ENCODE assay signal across 8 mouse cellular contexts in the genomic region with DNA sequence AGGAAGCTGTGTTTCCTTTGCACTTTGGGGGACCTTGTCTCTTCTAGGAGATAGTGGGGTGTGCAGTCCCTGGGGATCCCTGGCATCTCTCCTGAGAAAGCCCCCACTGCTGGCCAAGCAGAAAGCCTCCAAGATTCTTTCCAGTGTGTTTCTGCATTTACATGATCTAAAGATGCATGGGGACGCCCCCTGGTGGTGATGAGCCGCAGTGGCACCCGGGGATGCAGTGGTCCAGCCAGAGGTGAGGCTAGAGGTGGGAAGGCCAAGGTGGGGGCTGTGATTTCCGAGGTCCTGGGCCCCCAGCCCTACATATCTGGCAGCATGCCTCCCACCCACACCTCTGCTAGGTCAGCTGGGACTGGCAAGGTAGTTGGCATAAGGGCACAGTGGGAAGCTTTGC. TPM values are rescaled to one million over a fixed set of nuclear protein-coding genes. Genes with fewer than 3 reads are reported as not detected.
DNase-seq lines count a peak whose midpoint lies in the region; ATAC-seq and TF ChIP-seq lines count a peak whose summit lies in the region.

No protein-coding gene starts in this region.

- H3K79me3 ChIP-seq in C2C12 (ENCODE audit: low read depth) = no peaks in the 10 kb centered on the region

- peak; percentile 84 for TF ChIP-seq CTCF in C2C12 (IDR thresholded peaks at IDR 0.05; ENCODE audit: control insufficient read depth, insufficient read depth, insufficient read length)
- TF ChIP-seq CTCF in G1E (IDR thresholded peaks at IDR 0.05; ENCODE audit: low read depth, low read length) = peak; percentile 90
- peak; percentile 90 for TF ChIP-seq CTCF in cerebellum, adult 2 months (IDR thresholded peaks at IDR 0.05; ENCODE audit: borderline replicate concordance, insufficient read depth, low read depth, low read length)

- H3K4me3 ChIP-seq in C2C12 (ENCODE audit: insufficient read depth, poor library complexity, severe bottlenecking) = no peak overlapping the region
- no peak overlapping the region for H3K4me3 ChIP-seq in G1E (ENCODE audit: low read depth, low read length)
- no peak overlapping the region for H3K4me3 ChIP-seq in cerebellum, adult 2 months (replicated peaks; ENCODE audit: insufficient read depth, low read depth, low read length)

- peak; percentile 49 for DNase-seq in G1E (ENCODE audit: low spot score)
- DNase-seq in cerebellum, adult 2 months = peak; percentile 67 to 82
- DNase-seq in gastrocnemius, postnatal 10 days = peak; percentile 85
- peak; percentile 66 for DNase-seq in layer of hippocampus, adult 9-11 months
- DNase-seq in lung, postnatal 36 days = peak; percentile 86
- DNase-seq in spleen, adult 12 weeks (ENCODE audit: low spot score) = peak; percentile 58

- no peaks in the 10 kb centered on the region for H3K27me3 ChIP-seq in C2C12 (ENCODE audit: control insufficient read depth, insufficient read depth, insufficient read length)
- H3K27me3 ChIP-seq in G1E (ENCODE audit: insufficient read depth, low read length) = peaks cover 17% of the 10 kb centered on the region
- no peaks in the 10 kb centered on the region for H3K27me3 ChIP-seq in cerebellum, adult 2 months (ENCODE audit: control insufficient read depth, insufficient read depth, low read length)

- no peak overlapping the region for H3K27ac ChIP-seq in cerebellum, adult 2 months (ENCODE audit: insufficient read depth, low read length)

- H3K36me3 ChIP-seq in C2C12 (ENCODE audit: control insufficient read depth, insufficient read depth) (peaks cover 24% of the 10 kb centered on the region), G1E (replicated peaks) (no peaks in the 10 kb centered on the region)

- no peaks in the 10 kb centered on the region for H3K9me3 ChIP-seq in G1E (replicated peaks)

- no peak overlapping the region for H3ac ChIP-seq in C2C12 (ENCODE audit: control insufficient read depth, insufficient read length, low read depth)

- ATAC-seq in G1E (ENCODE audit: extremely low read depth, insufficient number of reproducible peaks, low FRiP score, poor library complexity, severe bottlenecking) = no peak
- ATAC-seq in activated CD4-positive, CD25-positive, alpha-beta regulatory T cell, adult 4 months = no peak

- no peak for TF ChIP-seq POLR2A in cerebellum, adult 2 months (IDR thresholded peaks at IDR 0.05; ENCODE audit: borderline replicate concordance, insufficient read depth, low read length)

- H3K79me2 ChIP-seq in C2C12 (ENCODE audit: control insufficient read depth, insufficient read depth) = no peaks in the 10 kb centered on the region

- WGBS in cerebellum, adult 2 months = 3% methylated on average over 4 of the region's 4 CpGs

- H3K4me1 ChIP-seq in G1E (ENCODE audit: insufficient read depth, low read depth, low read length) = no peaks in the 10 kb centered on the region
- no peaks in the 10 kb centered on the region for H3K4me1 ChIP-seq in cerebellum, adult 2 months (ENCODE audit: control insufficient read depth, insufficient read depth, low read length)

TF ChIP-seq in C2C12, 6 proteins besides CTCF, POLR2A, EP300 and RAD21:
- TF ChIP-seq USF1 (IDR thresholded peaks at IDR 0.05; ENCODE audit: low read depth) (no peak), MYOD1 (IDR thresholded peaks at IDR 0.05; ENCODE audit: control insufficient read depth, insufficient read length, low read depth) (no peak), MAX (IDR thresholded peaks at IDR 0.05) (no peak), MYOG (IDR thresholded peaks at IDR 0.05; ENCODE audit: control insufficient read depth, extremely low read depth, insufficient read length) (no peak), CEBPB (IDR thresholded peaks at IDR 0.05; ENCODE audit: low read depth) (no peak), FOSL1 (IDR thresholded peaks at IDR 0.05; ENCODE audit: insufficient read depth, low read length, poor library complexity, severe bottlenecking) (no peak)

RNA-seq across cellular contexts. Expression of a gene that starts 19.2 kb away (rescaled TPM):
- 4.1 TPM for polyA plus RNA-seq in C2C12 (2012; fragmentation: generic; extraction: Trizol)
- not detected in 2 replicates for total RNA-seq in G1E (2014; fragmentation: Nextera tagmentation)
- total RNA-seq in G1E (2017) = 0.06 and 0.16 TPM in 2 replicates
- polyA plus RNA-seq in G1E (2012) = 0.03 TPM in 1 of 2 replicates, not detected in the other
- 0.59 and 0.63 TPM in 2 replicates for polyA plus RNA-seq in cerebellum, adult 2 months (2012; rRNA removed)
- 10 to 100 TPM; 38.8 to 50.5 TPM for total RNA-seq in gastrocnemius, postnatal 10 days (2021)
- under 1 TPM; 0.48 to 0.53 TPM for polyA plus RNA-seq in activated CD4-positive, CD25-positive, alpha-beta regulatory T cell, adult 4 months (2017; shearing (Covaris generic))

RNA-seq across cellular contexts. Expression of a gene that starts 49.4 kb away (rescaled TPM):
- polyA plus RNA-seq in C2C12 (2012; fragmentation: generic; extraction: Trizol) = 58.6 TPM
- not detected in 2 replicates for total RNA-seq in G1E (2014; fragmentation: Nextera tagmentation)
- 0.05 TPM in 1 of 2 replicates, not detected in the other for total RNA-seq in G1E (2017)
- polyA plus RNA-seq in G1E (2012) = not detected in 2 replicates
- polyA plus RNA-seq in cerebellum, adult 2 months (2012; rRNA removed) = 118 and 126 TPM in 2 replicates
- total RNA-seq in gastrocnemius, postnatal 10 days (2021) = 10 to 100 TPM; 17.6 to 18.6 TPM
- polyA plus RNA-seq in activated CD4-positive, CD25-positive, alpha-beta regulatory T cell, adult 4 months (2017; shearing (Covaris generic)) = 1 to 10 TPM in 1 of 2 experiments, under 1 TPM in 1; 0.53 to 1.4 TPM

Comparison
In these comparisons a context has a peak if more than half of its experiments do, and no peak if none do; other contexts are left out.
1. RNA of a gene that starts 49.4 kb away (polyA plus RNA-seq): 118 to 126 TPM in cerebellum, adult 2 months and 58.6 TPM in C2C12 (single experiment); 0.53 to 1.4 TPM in activated CD4-positive, CD25-positive, alpha-beta regulatory T cell, adult 4 months and not detected in G1E; every median in the first group is over 10 times any median in the second.
2. Peak in every context shown above with its lines, with median percentiles within 50 percentile points of each other: CTCF ChIP-seq and DNase-seq.